Mouse (Mus musculus) stomach, postnatal 0 days (tissue): ENCODE data around the gene Alox12b.

ENCODE experiments used
- CTCF ChIP-seq: IDR thresholded peaks from 2 replicates; pipeline ENCODE4 v1.5.1; 2016; ENCODE audit warnings: antibody characterized with exemption, low read depth, mild to moderate bottlenecking, moderate library complexity
- EP300 ChIP-seq: optimal IDR thresholded peaks from 2 replicates; pipeline ENCODE3; 2016; ENCODE audit warnings: antibody characterized with exemption

- no peak for TF ChIP-seq CTCF
- no peak for TF ChIP-seq EP300
These were observed 23.2 kb upstream of the Alox12b start for GRCm38 (mm10) chr11:69133566-69133922.
